ENCODE assay signal across 18 mouse cellular contexts in genomic region chr6:134961858-134962517, GRCm38 (mm10). TPM values are rescaled to one million over a fixed set of nuclear protein-coding genes. Genes with fewer than 3 reads are reported as not detected.
DNase-seq lines count a peak whose midpoint lies in the region; ATAC-seq lines count a peak whose summit lies in the region.
"Had no signal": no experiment of that assay in that cellular context is flagged by ENCODE, and none has a peak within 500 bp of the region (broad histone marks: within the 10 kb centered on the region; RNA-seq: fewer than 3 reads in every experiment).

No protein-coding gene starts in this region.

- no peaks in the 10 kb centered on the region for H3K27me3 ChIP-seq in neural tube, embryonic 13.5 days
- no peaks in the 10 kb centered on the region for H3K27me3 ChIP-seq in neural tube, embryonic 15.5 days (replicated peaks)
- no peaks in the 10 kb centered on the region for H3K27me3 ChIP-seq in forebrain, embryonic 15.5 days
- H3K27me3 ChIP-seq: CH12.LX; intestine, embryonic 15.5 days; kidney, embryonic 15.5 days; limb, embryonic 13.5 days; megakaryocyte, embryonic 14.5 days had no signal

- H3K4me1 ChIP-seq in neural tube, embryonic 13.5 days (replicated peaks) = peaks cover 12% of the 10 kb centered on the region
- 0 out of 2 replicates have a peak, but pooled peaks cover 3% of the 10 kb centered on the region for H3K4me1 ChIP-seq in neural tube, embryonic 15.5 days
- H3K4me1 ChIP-seq in forebrain, embryonic 15.5 days = peaks cover 22% of the 10 kb centered on the region; the same call in 1 of the 2 replicates
- H3K4me1 ChIP-seq: intestine, embryonic 15.5 days; limb, embryonic 13.5 days; megakaryocyte, embryonic 14.5 days had no signal

- H3K4me3 ChIP-seq in neural tube, embryonic 13.5 days = no peak overlapping the region
- no peak overlapping the region for H3K4me3 ChIP-seq in neural tube, embryonic 15.5 days (replicated peaks)
- no peak overlapping the region for H3K4me3 ChIP-seq in forebrain, embryonic 15.5 days
- H3K4me3 ChIP-seq: intestine, embryonic 15.5 days; kidney, embryonic 15.5 days; limb, embryonic 13.5 days; megakaryocyte, embryonic 14.5 days had no signal

- intact Hi-C loops in left cerebral cortex, postnatal 4 days (cut with DNase I) = no loop called here
- intact Hi-C loops in left cerebral cortex, postnatal 14 days (cut with DNase I) = no loop called here
- intact Hi-C loops in heart, postnatal 14 days (cut with DNase I) = no loop called here

- DNase-seq in adrenal gland, adult 8-10 months = peak; percentile 44
- no peak for DNase-seq in adrenal gland, postnatal 10 days
- peak; percentile 13 for DNase-seq in left cerebral cortex, postnatal 4 days
- DNase-seq in left cerebral cortex, postnatal 14 days (ENCODE audit: low spot score in 2 of 2) = no peak
- DNase-seq in heart, postnatal 14 days = no peak
- DNase-seq: cerebellum, adult 9-10 months; heart, adult 18-20 months; layer of hippocampus, postnatal 36 days; liver, postnatal 0 days; thymus, adult 2 months had no signal

- H3K9ac ChIP-seq in neural tube, embryonic 13.5 days = no peak overlapping the region
- H3K9ac ChIP-seq in neural tube, embryonic 15.5 days (replicated peaks) = no peak overlapping the region
- H3K9ac ChIP-seq in forebrain, embryonic 15.5 days (replicated peaks) = no peak overlapping the region
- H3K9ac ChIP-seq: intestine, embryonic 15.5 days; kidney, embryonic 15.5 days; limb, embryonic 13.5 days; liver, postnatal 0 days had no signal

- no peak overlapping the region for H3K4me2 ChIP-seq in neural tube, embryonic 13.5 days
- no peak overlapping the region for H3K4me2 ChIP-seq in neural tube, embryonic 15.5 days
- H3K4me2 ChIP-seq in forebrain, embryonic 15.5 days (replicated peaks) = no peak overlapping the region
- H3K4me2 ChIP-seq: intestine, embryonic 15.5 days; kidney, embryonic 15.5 days; limb, embryonic 13.5 days had no signal

- H3K27ac ChIP-seq in neural tube, embryonic 13.5 days (replicated peaks) = 0 out of 2 replicates have a peak overlapping the region, but pooled peaks have one; percentile 2
- H3K27ac ChIP-seq in neural tube, embryonic 15.5 days (replicated peaks) = no peak overlapping the region
- H3K27ac ChIP-seq in forebrain, embryonic 15.5 days (replicated peaks) = peak overlapping the region; percentile 85
- H3K27ac ChIP-seq: intestine, embryonic 15.5 days; kidney, embryonic 15.5 days; limb, embryonic 13.5 days had no signal

- H3K9me3 ChIP-seq in neural tube, embryonic 13.5 days = no peaks in the 10 kb centered on the region
- H3K9me3 ChIP-seq in neural tube, embryonic 15.5 days (replicated peaks) = no peaks in the 10 kb centered on the region
- H3K9me3 ChIP-seq in forebrain, embryonic 15.5 days = no peaks in the 10 kb centered on the region
- H3K9me3 ChIP-seq: intestine, embryonic 15.5 days; kidney, embryonic 15.5 days had no signal

- WGBS in neural tube, embryonic 13.5 days = 50% methylated on average over 9 of the region's 9 CpGs
- WGBS in neural tube, embryonic 15.5 days = 48% methylated on average over 9 of the region's 9 CpGs
- 25% methylated on average over 9 of the region's 9 CpGs for WGBS in forebrain, embryonic 15.5 days

- no peaks in the 10 kb centered on the region for H3K36me3 ChIP-seq in neural tube, embryonic 13.5 days
- H3K36me3 ChIP-seq in neural tube, embryonic 15.5 days = no peaks in the 10 kb centered on the region
- no peaks in the 10 kb centered on the region for H3K36me3 ChIP-seq in forebrain, embryonic 15.5 days
- H3K36me3 ChIP-seq: intestine, embryonic 15.5 days; kidney, embryonic 15.5 days; limb, embryonic 13.5 days had no signal

- ATAC-seq in neural tube, embryonic 13.5 days (ENCODE audit: low read depth) = no peak
- ATAC-seq in neural tube, embryonic 15.5 days (ENCODE audit: low FRiP score) = no peak
- ATAC-seq in forebrain, embryonic 15.5 days (replicated peaks) = peak; percentile 65
- ATAC-seq: intestine, embryonic 15.5 days; liver, postnatal 0 days had no signal

RNA-seq across cellular contexts. Expression of gene Apold1, which starts 19.5 kb away (rescaled TPM):
- total RNA-seq in adrenal gland, adult 8-10 months (2022) = 1 to 10 TPM; 1.8 to 8.8 (median 2.2) TPM
- 10 to 100 TPM in 1 of 2 experiments, 1 to 10 TPM in 1; 6.7 to 38.4 TPM for total RNA-seq in adrenal gland, postnatal 10 days (2021)
- 1 to 10 TPM; 4.2 to 4.3 TPM for total RNA-seq in left cerebral cortex, postnatal 4 days (2021)
- total RNA-seq in left cerebral cortex, postnatal 14 days (2021) = 1 to 10 TPM; 5.1 to 7.2 TPM
- polyA plus RNA-seq in neural tube, embryonic 13.5 days (2015; fragmentation: Nextera tagmentation; extraction: Ambion mirVana) = 3.0 and 4.6 TPM in 2 replicates
- polyA plus RNA-seq in neural tube, embryonic 15.5 days (2015; fragmentation: Nextera tagmentation; extraction: Ambion mirVana) = 4.0 and 4.1 TPM in 2 replicates
- polyA plus RNA-seq in forebrain, embryonic 15.5 days (2015; fragmentation: Nextera tagmentation; extraction: Ambion mirVana) = 3.5 and 3.8 TPM in 2 replicates
- 10 to 100 TPM; 15.4 to 18.5 TPM for total RNA-seq in heart, postnatal 14 days (2021)

RNA-seq across cellular contexts. Expression of gene Cdkn1b, which starts 41.8 kb away (rescaled TPM):
- total RNA-seq in adrenal gland, adult 8-10 months (2022) = 10 to 100 TPM; 32.9 to 44.0 (median 37.1) TPM
- total RNA-seq in adrenal gland, postnatal 10 days (2021) = 10 to 100 TPM; 46.2 TPM
- 10 to 100 TPM; 55.5 to 62.2 TPM for total RNA-seq in left cerebral cortex, postnatal 4 days (2021)
- 10 to 100 TPM; 45.1 to 49.4 TPM for total RNA-seq in left cerebral cortex, postnatal 14 days (2021)
- polyA plus RNA-seq in neural tube, embryonic 13.5 days (2015; fragmentation: Nextera tagmentation; extraction: Ambion mirVana) = 21.7 and 24.1 TPM in 2 replicates
- 15.7 and 17.3 TPM in 2 replicates for polyA plus RNA-seq in neural tube, embryonic 15.5 days (2015; fragmentation: Nextera tagmentation; extraction: Ambion mirVana)
- 52.4 and 55.1 TPM in 2 replicates for polyA plus RNA-seq in forebrain, embryonic 15.5 days (2015; fragmentation: Nextera tagmentation; extraction: Ambion mirVana)
- total RNA-seq in heart, postnatal 14 days (2021) = 10 to 100 TPM; 47.5 to 49.0 TPM

RNA-seq across cellular contexts. Expression of gene Ddx47, which starts 49.4 kb away (rescaled TPM):
- total RNA-seq in adrenal gland, adult 8-10 months (2022) = 10 to 100 TPM; 68.5 to 72.8 (median 72.4) TPM
- total RNA-seq in adrenal gland, postnatal 10 days (2021) = 10 to 100 TPM; 57.4 to 61.4 TPM
- 10 to 100 TPM; 56.9 to 57.4 TPM for total RNA-seq in left cerebral cortex, postnatal 4 days (2021)
- total RNA-seq in left cerebral cortex, postnatal 14 days (2021) = 10 to 100 TPM; 56.1 to 56.8 TPM
- polyA plus RNA-seq in neural tube, embryonic 13.5 days (2015; fragmentation: Nextera tagmentation; extraction: Ambion mirVana) = 77.3 and 89.1 TPM in 2 replicates
- 74.6 and 86.6 TPM in 2 replicates for polyA plus RNA-seq in neural tube, embryonic 15.5 days (2015; fragmentation: Nextera tagmentation; extraction: Ambion mirVana)
- 89.0 and 91.8 TPM in 2 replicates for polyA plus RNA-seq in forebrain, embryonic 15.5 days (2015; fragmentation: Nextera tagmentation; extraction: Ambion mirVana)
- 10 to 100 TPM; 39.3 to 43.3 TPM for total RNA-seq in heart, postnatal 14 days (2021)

Comparison
In these comparisons a context has a peak if more than half of its experiments do, and no peak if none do; other contexts are left out.
1. DNase-seq: peak in adrenal gland, adult 8-10 months (single experiment) and left cerebral cortex, postnatal 4 days (single experiment); none in adrenal gland, postnatal 10 days (single experiment), left cerebral cortex, postnatal 14 days (0 of 2) and heart, postnatal 14 days (0 of 2).